Mouse (Mus musculus): ENCODE results near the gene Ago3. TPM values are rescaled to one million over a fixed set of nuclear protein-coding genes. Genes with fewer than 3 reads are reported as not detected.

Gene Ago3
- total RNA-seq, 1 experiment: 17.8 TPM

DNA sequence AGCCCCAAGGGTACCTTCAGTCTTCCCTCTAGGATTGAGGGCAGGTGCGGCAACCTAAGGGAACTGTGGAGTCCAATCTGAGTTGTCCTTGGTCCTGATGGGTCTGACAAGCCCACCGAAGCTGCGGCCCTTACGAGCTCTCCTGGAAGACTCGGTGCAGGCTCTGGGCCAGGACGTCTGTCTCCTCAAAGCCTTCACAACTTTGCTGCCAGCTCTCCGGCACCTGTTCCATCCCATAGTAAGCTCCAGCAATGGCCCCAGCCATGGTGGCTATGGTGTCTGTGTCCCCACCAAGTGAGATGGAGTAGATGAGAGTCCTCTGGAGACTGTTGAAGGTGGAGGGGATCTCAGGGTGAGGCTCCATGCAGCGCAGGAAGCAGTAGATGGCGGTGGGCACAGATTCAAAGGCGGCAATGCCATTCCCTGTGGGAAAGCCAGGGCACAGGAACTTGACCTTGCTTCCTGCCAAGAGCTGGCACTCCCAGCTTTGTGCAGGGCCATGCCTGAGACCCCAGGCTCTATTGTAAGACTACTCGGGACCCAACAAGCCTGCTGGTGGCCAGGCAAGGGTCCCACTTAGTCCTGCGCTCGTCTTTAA, 112.8 kb downstream of the Ago3 start:
- TF ChIP-seq MAFK (IDR thresholded peaks at IDR 0.05; ENCODE audit: insufficient read depth, low read depth, low read length): no peak
- TF ChIP-seq CHD2 (IDR thresholded peaks at IDR 0.05; ENCODE audit: low read depth, low read length): no peak
- no peak for TF ChIP-seq HCFC1 (IDR thresholded peaks at IDR 0.05; ENCODE audit: borderline replicate concordance, insufficient read depth, low read length)
- no peak for TF ChIP-seq ZNF384 (IDR thresholded peaks at IDR 0.05; ENCODE audit: low read depth, low read length)
- no peak for TF ChIP-seq ZC3H11A (IDR thresholded peaks at IDR 0.05; ENCODE audit: borderline replicate concordance, low read depth, low read length)
- Histone ChIP-seq H3K36me3 (ENCODE audit: control insufficient read depth, insufficient read depth, low read length, poor library complexity, severe bottlenecking) (peaks cover 35% of the 10 kb centered on the region), H3K4me3 (ENCODE audit: insufficient read depth in 1 of 2, low read depth in 1 of 2, low read length in 2 of 2, poor library complexity in 1 of 2, severe bottlenecking in 1 of 2) (no peak overlapping the region), H3K9ac (ENCODE audit: insufficient read depth, low read depth, low read length, poor library complexity, severe bottlenecking) (no peak overlapping the region), H3K4me1 (ENCODE audit: control insufficient read depth in 2 of 2, insufficient read depth in 2 of 2, low read length in 2 of 2, poor library complexity in 1 of 2) (peaks cover 0 to 2% of the 10 kb centered on the region in 2 experiments; a peak in 1 of 4 replicates), H3K27ac (ENCODE audit: insufficient read depth, low read depth, low read length, poor library complexity, severe bottlenecking) (no peak overlapping the region), H3K9me3 (ENCODE audit: control insufficient read depth, insufficient read depth, low read depth, low read length) (no peaks in the 10 kb centered on the region)
- DNase-seq (ENCODE audit: low read depth, low spot score): no peak
- in situ Hi-C loops (cut with MboI; ENCODE audit: low sequenced_read_pairs in 2 of 2, unreplicated experiment in 2 of 2): no loop called here

DNA sequence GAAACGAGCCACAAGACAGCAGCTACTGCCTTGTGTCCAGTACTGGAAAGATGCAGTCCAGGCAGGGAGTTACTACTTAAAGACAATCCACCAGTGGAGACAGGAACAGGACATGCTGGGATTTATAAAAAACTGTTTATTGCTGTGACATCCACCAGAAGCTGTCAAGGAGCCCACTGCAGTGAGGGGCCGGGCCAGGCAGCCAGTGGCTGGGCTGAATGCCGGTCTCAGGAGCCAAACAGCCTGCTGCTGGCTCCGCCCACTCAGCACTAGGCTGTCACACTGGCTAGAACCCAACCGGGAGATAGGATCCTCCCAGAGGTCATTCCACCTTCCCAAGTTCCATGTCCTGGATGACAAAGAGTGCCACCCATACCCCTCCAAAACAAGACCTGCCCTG, 113.4 kb downstream of the Ago3 start:
- TF ChIP-seq HCFC1 (IDR thresholded peaks at IDR 0.05; ENCODE audit: borderline replicate concordance, insufficient read depth, low read length) (no peak), MAFK (IDR thresholded peaks at IDR 0.05; ENCODE audit: insufficient read depth, low read depth, low read length) (no peak), ZNF384 (IDR thresholded peaks at IDR 0.05; ENCODE audit: low read depth, low read length) (no peak), ZC3H11A (IDR thresholded peaks at IDR 0.05; ENCODE audit: borderline replicate concordance, low read depth, low read length) (no peak), CHD2 (IDR thresholded peaks at IDR 0.05; ENCODE audit: low read depth, low read length) (no peak)
- H3K36me3 ChIP-seq (ENCODE audit: control insufficient read depth, insufficient read depth, low read length, poor library complexity, severe bottlenecking): peaks cover 35% of the 10 kb centered on the region
- H3K9me3 ChIP-seq (ENCODE audit: control insufficient read depth, insufficient read depth, low read depth, low read length): no peaks in the 10 kb centered on the region
- in situ Hi-C loops (cut with MboI; ENCODE audit: low sequenced_read_pairs in 2 of 2, unreplicated experiment in 2 of 2): no loop called here
- DNase-seq (ENCODE audit: low read depth, low spot score): no peak
- H3K27ac ChIP-seq (ENCODE audit: insufficient read depth, low read depth, low read length, poor library complexity, severe bottlenecking): no peak overlapping the region
- H3K4me3 ChIP-seq (ENCODE audit: insufficient read depth in 1 of 2, low read depth in 1 of 2, low read length in 2 of 2, poor library complexity in 1 of 2, severe bottlenecking in 1 of 2): no peak overlapping the region
- peaks cover 0 to 2% of the 10 kb centered on the region in 2 experiments; a peak in 1 of 4 replicates for H3K4me1 ChIP-seq (ENCODE audit: control insufficient read depth in 2 of 2, insufficient read depth in 2 of 2, low read length in 2 of 2, poor library complexity in 1 of 2)
- H3K9ac ChIP-seq (ENCODE audit: insufficient read depth, low read depth, low read length, poor library complexity, severe bottlenecking): no peak overlapping the region

DNA sequence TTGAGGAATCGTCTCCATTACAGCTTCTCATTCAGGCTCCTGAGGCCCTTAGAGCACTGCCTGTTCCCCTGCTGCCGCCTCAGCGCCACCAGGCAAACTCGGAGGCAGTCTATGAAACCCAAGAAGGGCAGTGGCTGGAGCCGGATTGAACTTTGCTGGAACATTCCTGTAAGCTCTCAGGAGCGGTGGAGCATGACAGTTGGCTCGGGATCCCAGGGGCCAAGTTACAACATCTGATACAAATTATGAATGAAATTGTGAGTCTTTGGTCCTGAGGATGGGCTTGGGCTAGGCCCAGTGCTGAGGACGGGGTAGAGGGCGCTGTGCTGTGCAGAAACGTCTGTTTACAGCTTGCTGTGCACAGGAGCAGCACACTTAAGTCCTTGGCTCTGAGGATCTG, 115.0 kb downstream of the Ago3 start:
- no peak for TF ChIP-seq MAFK (IDR thresholded peaks at IDR 0.05; ENCODE audit: insufficient read depth, low read depth, low read length)
- TF ChIP-seq HCFC1 (IDR thresholded peaks at IDR 0.05; ENCODE audit: borderline replicate concordance, insufficient read depth, low read length): no peak
- TF ChIP-seq ZNF384 (IDR thresholded peaks at IDR 0.05; ENCODE audit: low read depth, low read length): no peak
- TF ChIP-seq ZC3H11A (IDR thresholded peaks at IDR 0.05; ENCODE audit: borderline replicate concordance, low read depth, low read length): no peak
- no peak for TF ChIP-seq CHD2 (IDR thresholded peaks at IDR 0.05; ENCODE audit: low read depth, low read length)
- no peak overlapping the region for H3K4me3 ChIP-seq (ENCODE audit: insufficient read depth in 1 of 2, low read depth in 1 of 2, low read length in 2 of 2, poor library complexity in 1 of 2, severe bottlenecking in 1 of 2)
- peaks cover 2% of the 10 kb centered on the region in 2 experiments; a peak in 1 of 4 replicates for H3K4me1 ChIP-seq (ENCODE audit: control insufficient read depth in 2 of 2, insufficient read depth in 2 of 2, low read length in 2 of 2, poor library complexity in 1 of 2)
- peaks cover 30% of the 10 kb centered on the region for H3K36me3 ChIP-seq (ENCODE audit: control insufficient read depth, insufficient read depth, low read length, poor library complexity, severe bottlenecking)
- no peaks in the 10 kb centered on the region for H3K9me3 ChIP-seq (ENCODE audit: control insufficient read depth, insufficient read depth, low read depth, low read length)
- H3K27ac ChIP-seq (ENCODE audit: insufficient read depth, low read depth, low read length, poor library complexity, severe bottlenecking): no peak overlapping the region
- in situ Hi-C loops (cut with MboI; ENCODE audit: low sequenced_read_pairs in 2 of 2, unreplicated experiment in 2 of 2): no loop called here
- DNase-seq (ENCODE audit: low read depth, low spot score): no peak
- no peak overlapping the region for H3K9ac ChIP-seq (ENCODE audit: insufficient read depth, low read depth, low read length, poor library complexity, severe bottlenecking)

DNA sequence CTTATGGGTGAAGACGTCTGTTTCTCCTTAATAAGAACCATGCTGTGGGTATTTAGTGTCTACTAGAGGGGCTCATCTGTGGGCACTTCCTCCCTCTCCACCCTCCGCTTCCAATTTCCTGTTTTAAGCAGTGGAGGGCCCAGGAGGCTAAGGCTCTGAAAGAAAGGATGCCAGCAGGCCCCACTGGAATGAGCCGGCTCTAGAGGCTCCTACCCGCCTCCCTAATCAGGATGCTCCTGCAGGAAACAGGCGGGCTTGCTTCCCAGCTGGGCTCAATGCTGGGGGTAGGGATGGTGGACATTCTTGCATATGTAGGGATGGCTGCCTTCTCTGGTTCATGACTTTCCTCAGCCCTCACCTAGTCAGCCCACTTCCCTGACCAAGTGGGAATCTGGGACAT, 116.2 kb downstream of the Ago3 start:
- Histone ChIP-seq H3K4me3 (ENCODE audit: insufficient read depth in 1 of 2, low read depth in 1 of 2, low read length in 2 of 2, poor library complexity in 1 of 2, severe bottlenecking in 1 of 2) (no peak overlapping the region), H3K27ac (ENCODE audit: insufficient read depth, low read depth, low read length, poor library complexity, severe bottlenecking) (no peak overlapping the region), H3K9ac (ENCODE audit: insufficient read depth, low read depth, low read length, poor library complexity, severe bottlenecking) (no peak overlapping the region), H3K4me1 (ENCODE audit: control insufficient read depth in 2 of 2, insufficient read depth in 2 of 2, low read length in 2 of 2, poor library complexity in 1 of 2) (peaks cover 2 to 5% of the 10 kb centered on the region in 2 experiments; a peak in 1 of 4 replicates), H3K36me3 (ENCODE audit: control insufficient read depth, insufficient read depth, low read length, poor library complexity, severe bottlenecking) (peaks cover 26% of the 10 kb centered on the region), H3K9me3 (ENCODE audit: control insufficient read depth, insufficient read depth, low read depth, low read length) (no peaks in the 10 kb centered on the region)
- in situ Hi-C loops (cut with MboI; ENCODE audit: low sequenced_read_pairs in 2 of 2, unreplicated experiment in 2 of 2): no loop called here
- TF ChIP-seq HCFC1 (IDR thresholded peaks at IDR 0.05; ENCODE audit: borderline replicate concordance, insufficient read depth, low read length) (no peak), ZC3H11A (IDR thresholded peaks at IDR 0.05; ENCODE audit: borderline replicate concordance, low read depth, low read length) (no peak), MAFK (IDR thresholded peaks at IDR 0.05; ENCODE audit: insufficient read depth, low read depth, low read length) (no peak), CHD2 (IDR thresholded peaks at IDR 0.05; ENCODE audit: low read depth, low read length) (no peak), ZNF384 (IDR thresholded peaks at IDR 0.05; ENCODE audit: low read depth, low read length) (no peak)
- no peak for DNase-seq (ENCODE audit: low read depth, low spot score)
